Mouse (Mus musculus) urinary bladder, adult 18-20 months (tissue): ENCODE measurements at regions not wholly inside any gene's neighbourhood (a gene's known extent, or its start where the extent isn't known, plus 50 kb on each side); places are given as distances from the start of the nearest gene placed in this dataset.

ENCODE experiments used
- DNase-seq, 2 experiments: peaks; one replicate each; pipeline ENCODE4 v3.0.0; 2022; ENCODE audit warnings: low spot score in 2 of 2, mixed read lengths in 2 of 2

- no peak for DNase-seq
Observed at GRCm38 (mm10) chr15:96944741-96945140, 111.0 kb downstream of the Slc38a4 start.

GRCm38 (mm10) chr15:96942651-96943050 is 113.1 kb downstream of the Slc38a4 start:
- DNase-seq, result no peak

GRCm38 (mm10) chr15:96938406-96938805 is 117.3 kb downstream of the Slc38a4 start:
- DNase-seq, result no peak

- DNase-seq, result no peak
Observed at GRCm38 (mm10) chr15:96937623-96938022, 118.1 kb downstream of the Slc38a4 start.

- DNase-seq, result peak; percentile 65 to 84
Observed at GRCm38 (mm10) chr15:96936705-96937346, 118.9 kb downstream of the Slc38a4 start.

- no peak for DNase-seq
Observed at GRCm38 (mm10) chr15:96936216-96936615, 119.5 kb downstream of the Slc38a4 start.

- DNase-seq, result no peak
Observed at GRCm38 (mm10) chr15:96933451-96933850, 122.3 kb downstream of the Slc38a4 start.

GRCm38 (mm10) chr15:96930531-96930930 is 125.2 kb downstream of the Slc38a4 start:
- no peak for DNase-seq

- DNase-seq, result no peak
Observed at GRCm38 (mm10) chr15:96929788-96930187, 126.0 kb downstream of the Slc38a4 start.

GRCm38 (mm10) chr15:96928692-96929091 is 127.1 kb downstream of the Slc38a4 start:
- DNase-seq, result no peak

GRCm38 (mm10) chr15:96927674-96928073 is 128.1 kb downstream of the Slc38a4 start:
- DNase-seq, result no peak

GRCm38 (mm10) chr15:96926660-96927059 is 129.1 kb downstream of the Slc38a4 start:
- DNase-seq, result no peak

GRCm38 (mm10) chr15:96916586-96916985 is 139.2 kb downstream of the Slc38a4 start:
- no peak for DNase-seq

GRCm38 (mm10) chr15:96915544-96915943 is 140.2 kb downstream of the Slc38a4 start:
- DNase-seq, result no peak

GRCm38 (mm10) chr15:96914988-96915387 is 140.8 kb downstream of the Slc38a4 start:
- DNase-seq, result no peak

- no peak for DNase-seq
Observed at GRCm38 (mm10) chr15:96905520-96905919, 150.2 kb downstream of the Slc38a4 start.

- DNase-seq, result no peak
Observed at GRCm38 (mm10) chr15:96903461-96903860, 152.3 kb downstream of the Slc38a4 start.

GRCm38 (mm10) chr15:96902781-96903180 is 153.0 kb downstream of the Slc38a4 start:
- no peak for DNase-seq

GRCm38 (mm10) chr15:96901616-96902015 is 154.1 kb downstream of the Slc38a4 start:
- DNase-seq, result no peak

- no peak for DNase-seq
Observed at GRCm38 (mm10) chr15:96898285-96898684, 157.5 kb downstream of the Slc38a4 start.

- DNase-seq, result no peak
Observed at GRCm38 (mm10) chr15:96884901-96885300, 170.9 kb downstream of the Slc38a4 start.

- no peak for DNase-seq
Observed at GRCm38 (mm10) chr15:96883754-96884153, 172.0 kb downstream of the Slc38a4 start.

GRCm38 (mm10) chr15:96882211-96882610 is 173.5 kb downstream of the Slc38a4 start:
- no peak for DNase-seq
